Mouse (Mus musculus) stomach, postnatal 0 days (tissue): ENCODE data around the gene Izumo1r.

Experiments
- CTCF ChIP-seq: IDR thresholded peaks from 2 replicates; pipeline ENCODE4 v1.5.1; 2016; ENCODE audit warnings: antibody characterized with exemption, low read depth, mild to moderate bottlenecking, moderate library complexity
- EP300 ChIP-seq: optimal IDR thresholded peaks from 2 replicates; pipeline ENCODE3; 2016; ENCODE audit warnings: antibody characterized with exemption

DNA sequence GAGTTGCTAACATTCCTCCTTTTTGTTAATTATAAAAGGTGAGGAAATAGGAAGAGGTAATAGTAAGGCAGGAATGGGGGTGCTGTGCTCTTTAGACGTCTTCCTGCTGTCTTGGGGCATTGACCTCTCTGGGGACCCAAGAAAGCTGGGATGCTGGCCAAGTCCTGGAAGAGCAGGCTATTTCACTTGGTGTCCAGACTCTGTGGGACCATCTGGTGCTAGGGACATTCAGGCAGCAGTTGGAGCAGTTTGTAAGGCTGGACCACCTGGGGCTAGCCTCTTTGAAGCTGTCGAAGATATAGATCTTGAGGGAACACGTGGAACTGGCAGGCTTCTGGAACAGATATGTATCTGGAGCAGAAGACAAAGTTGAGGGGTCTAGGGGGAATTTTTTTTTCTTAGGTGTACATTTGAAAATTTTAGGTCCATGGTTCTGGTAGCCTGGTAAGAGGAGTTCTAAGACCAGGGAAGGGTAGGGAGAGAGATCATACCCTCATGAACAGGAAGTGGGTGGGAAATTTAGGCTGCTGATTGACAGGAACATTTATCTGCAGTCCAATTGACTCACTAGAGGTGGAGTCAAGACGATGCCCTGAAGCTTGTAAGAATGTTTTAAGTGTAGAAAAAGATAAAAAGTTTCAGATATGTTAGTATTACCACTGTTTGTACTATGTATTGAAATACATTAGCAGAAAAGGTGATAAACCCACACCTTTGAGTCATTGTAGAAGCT, 46.7 kb downstream of the Izumo1r start:
- TF ChIP-seq CTCF: no peak
- TF ChIP-seq EP300: no peak
